10 mouse cellular contexts compared by ENCODE assay signal in the genomic region with DNA sequence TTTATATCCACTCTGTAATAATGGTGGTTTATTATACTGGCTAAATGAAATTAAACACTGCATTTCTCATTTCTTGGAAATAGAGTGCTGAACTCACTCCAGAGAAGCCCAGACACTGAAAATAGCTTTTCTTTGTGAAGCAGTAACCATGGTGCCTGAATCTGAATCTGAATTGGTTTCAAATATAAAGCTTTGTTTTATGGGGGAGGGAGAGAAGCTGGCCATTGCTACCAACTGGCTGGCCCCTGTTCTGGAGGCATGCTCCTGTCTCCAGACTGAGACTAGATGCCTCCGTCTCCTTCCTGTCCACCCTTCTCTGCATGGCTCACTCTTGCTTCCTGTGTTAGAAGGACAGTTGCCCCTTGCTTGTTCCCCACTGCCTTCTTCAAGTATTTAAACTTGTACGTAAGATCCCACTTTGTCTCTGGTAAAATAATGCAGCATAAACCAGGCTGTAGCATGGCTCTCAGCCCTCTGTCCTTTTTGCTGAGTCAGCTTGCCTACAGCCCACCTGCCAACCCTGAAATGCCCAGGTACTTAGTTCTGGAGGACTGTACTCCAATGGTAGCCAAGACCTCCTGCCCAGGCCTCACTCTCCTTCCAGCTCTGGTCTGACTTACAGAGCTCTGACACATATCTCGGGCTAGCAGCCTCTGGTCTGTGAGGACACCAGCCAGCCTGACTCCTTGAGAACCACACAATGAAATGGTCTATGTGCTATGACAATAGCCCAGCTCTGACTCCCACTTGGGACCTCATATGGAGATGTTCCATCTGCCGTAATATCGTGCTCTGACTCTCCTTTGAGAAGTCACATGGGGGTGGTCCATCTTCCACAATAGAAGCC. TPM values are rescaled to one million over a fixed set of nuclear protein-coding genes. Genes with fewer than 3 reads are reported as not detected.
DNase-seq lines count a peak whose midpoint lies in the region; ATAC-seq and TF ChIP-seq lines count a peak whose summit lies in the region.
"Had no signal": no experiment of that assay in that cellular context is flagged by ENCODE, and none has a peak within 500 bp of the region (broad histone marks: within the 10 kb centered on the region; RNA-seq: fewer than 3 reads in every experiment).

No protein-coding gene starts in this region.

- H3K27me3 ChIP-seq in hindbrain, embryonic 11.5 days (ENCODE audit: control insufficient read depth, insufficient read depth, low read length): no peaks in the 10 kb centered on the region
- no peaks in the 10 kb centered on the region for H3K27me3 ChIP-seq in midbrain, embryonic 14.5 days (ENCODE audit: control insufficient read depth, insufficient read depth, low read length)

- 54% methylated on average over 5 of the region's 5 CpGs for WGBS in hindbrain, embryonic 11.5 days
- WGBS in midbrain, embryonic 14.5 days: 44% methylated on average over 5 of the region's 5 CpGs

- H3K4me3 ChIP-seq in ES-E14 (ENCODE audit: insufficient read depth in 1 of 2, low read depth in 1 of 2, low read length in 2 of 2, poor library complexity in 1 of 2, severe bottlenecking in 1 of 2): no peak overlapping the region
- H3K4me3 ChIP-seq in hindbrain, embryonic 11.5 days (ENCODE audit: low read depth, low read length): no peak overlapping the region
- H3K4me3 ChIP-seq in midbrain, embryonic 14.5 days (replicated peaks; ENCODE audit: low read depth, low read length): no peak overlapping the region

- no peak overlapping the region for H3K4me2 ChIP-seq in hindbrain, embryonic 11.5 days (replicated peaks; ENCODE audit: low read depth, low read length)
- H3K4me2 ChIP-seq in midbrain, embryonic 14.5 days (ENCODE audit: low read length): no peak overlapping the region

- ATAC-seq in hindbrain, embryonic 11.5 days (ENCODE audit: low FRiP score): peak; percentile 80
- ATAC-seq in midbrain, embryonic 14.5 days (ENCODE audit: low FRiP score, low TSS enrichment): 0 out of 2 replicates have a peak, but pooled peaks have one; percentile 31

- H3K9me3 ChIP-seq in ES-E14 (ENCODE audit: control insufficient read depth, insufficient read depth, low read depth, low read length): no peaks in the 10 kb centered on the region
- H3K9me3 ChIP-seq in hindbrain, embryonic 11.5 days (ENCODE audit: control insufficient read depth, low read length): no peaks in the 10 kb centered on the region
- no peaks in the 10 kb centered on the region for H3K9me3 ChIP-seq in midbrain, embryonic 14.5 days (ENCODE audit: control insufficient read depth, low read length)

- H3K27ac ChIP-seq in ES-E14 (ENCODE audit: insufficient read depth, low read depth, low read length, poor library complexity, severe bottlenecking): no peak overlapping the region
- peak overlapping the region; percentile 39 for H3K27ac ChIP-seq in hindbrain, embryonic 11.5 days (ENCODE audit: low read depth, low read length)
- H3K27ac ChIP-seq in midbrain, embryonic 14.5 days (replicated peaks; ENCODE audit: low read depth, low read length): no peak overlapping the region

- no peaks in the 10 kb centered on the region for H3K36me3 ChIP-seq in ES-E14 (ENCODE audit: control insufficient read depth, insufficient read depth, low read length, poor library complexity, severe bottlenecking)
- H3K36me3 ChIP-seq in hindbrain, embryonic 11.5 days (ENCODE audit: control insufficient read depth, insufficient read depth, low read length): no peaks in the 10 kb centered on the region
- no peaks in the 10 kb centered on the region for H3K36me3 ChIP-seq in midbrain, embryonic 14.5 days (ENCODE audit: control insufficient read depth, insufficient read depth, low read length)

- H3K9ac ChIP-seq in ES-E14 (ENCODE audit: insufficient read depth, low read depth, low read length, poor library complexity, severe bottlenecking): no peak overlapping the region
- H3K9ac ChIP-seq in hindbrain, embryonic 11.5 days (ENCODE audit: low read depth, low read length): no peak overlapping the region
- H3K9ac ChIP-seq in midbrain, embryonic 14.5 days (replicated peaks; ENCODE audit: low read length): no peak overlapping the region

- H3K4me1 ChIP-seq in ES-E14 (ENCODE audit: control insufficient read depth in 2 of 2, insufficient read depth in 2 of 2, low read length in 2 of 2, poor library complexity in 1 of 2): no peaks in the 10 kb centered on the region
- 0 out of 2 replicates have a peak, but pooled peaks cover 3% of the 10 kb centered on the region for H3K4me1 ChIP-seq in hindbrain, embryonic 11.5 days (replicated peaks; ENCODE audit: control insufficient read depth, insufficient read depth, low read length)
- H3K4me1 ChIP-seq in midbrain, embryonic 14.5 days (ENCODE audit: control insufficient read depth, insufficient read depth, low read length): peaks cover 19% of the 10 kb centered on the region

- DNase-seq in embryo, embryonic 10.5 days (ENCODE audit: low spot score): peak; percentile 13
- DNase-seq in embryo, embryonic 9.5 days (ENCODE audit: extremely low spot score): no peak
- DNase-seq in ES-E14 (ENCODE audit: low read depth, low spot score): no peak
- DNase-seq in hindbrain, embryonic 11.5 days (ENCODE audit: low spot score): peak; percentile 38
- DNase-seq in midbrain, embryonic 14.5 days: peak; percentile 37
- no peak for DNase-seq in gastrocnemius, postnatal 14 days
- DNase-seq in gastrocnemius, postnatal 4 days (ENCODE audit: low spot score in 2 of 2): no peak
- DNase-seq in lung, postnatal 14 days: no peak
- DNase-seq: embryo, embryonic 11 days; lung, postnatal 10 days had no signal

- intact Hi-C loops in gastrocnemius, postnatal 14 days (cut with DNase I; ENCODE audit: low total_unique reads): no loop called here

- in situ Hi-C loops in ES-E14 (cut with MboI; ENCODE audit: low sequenced_read_pairs in 2 of 2, unreplicated experiment in 2 of 2): no loop called here

TF ChIP-seq in ES-E14, 5 proteins besides CTCF, POLR2A, EP300 and RAD21:
- TF ChIP-seq ZC3H11A (IDR thresholded peaks at IDR 0.05; ENCODE audit: borderline replicate concordance, low read depth, low read length): no peak
- no peak for TF ChIP-seq ZNF384 (IDR thresholded peaks at IDR 0.05; ENCODE audit: low read depth, low read length)
- no peak for TF ChIP-seq HCFC1 (IDR thresholded peaks at IDR 0.05; ENCODE audit: borderline replicate concordance, insufficient read depth, low read length)
- TF ChIP-seq CHD2 (IDR thresholded peaks at IDR 0.05; ENCODE audit: low read depth, low read length): no peak
- TF ChIP-seq MAFK (IDR thresholded peaks at IDR 0.05; ENCODE audit: insufficient read depth, low read depth, low read length): peak; percentile 82

RNA-seq across cellular contexts. Expression of a gene that starts 18.8 kb away (rescaled TPM):
- 5,955 and 28,940 TPM in 2 replicates for total RNA-seq in ES-E14 (2012; rRNA removed)
- 849 and 1,244 TPM in 2 replicates for polyA plus RNA-seq in hindbrain, embryonic 11.5 days (2014; fragmentation: Nextera tagmentation; extraction: Ambion mirVana)
- polyA plus RNA-seq in midbrain, embryonic 14.5 days (2014; fragmentation: Nextera tagmentation; extraction: Ambion mirVana): 1,346 and 1,403 TPM in 2 replicates
- total RNA-seq in gastrocnemius, postnatal 14 days (2021): 10 to 100 TPM; 43.6 to 53.1 TPM
- 10 to 100 TPM; 46.4 to 94.9 TPM for total RNA-seq in gastrocnemius, postnatal 4 days (2021)

Comparison
In these comparisons a context has a peak if more than half of its experiments do, and no peak if none do; other contexts are left out.
1. DNase-seq: peak in embryo, embryonic 10.5 days (single experiment), hindbrain, embryonic 11.5 days (single experiment) and midbrain, embryonic 14.5 days (single experiment); none in embryo, embryonic 9.5 days (single experiment), ES-E14 (single experiment), gastrocnemius, postnatal 14 days (single experiment), gastrocnemius, postnatal 4 days (0 of 2) and lung, postnatal 14 days (single experiment).
2. RNA of a gene that starts 18.8 kb away (total RNA-seq): 5,955 to 28,940 TPM in ES-E14; 46.4 to 94.9 TPM in gastrocnemius, postnatal 4 days and 43.6 to 53.1 TPM in gastrocnemius, postnatal 14 days; every median in the first group is over 10 times any median in the second.